Mouse (Mus musculus) layer of hippocampus, adult 9-11 months (tissue): Measurements from ENCODE around the gene Dglucy.

Experiments
- DNase-seq: peaks from one replicate; pipeline ENCODE4 v3.0.0; 2022

Gene Dglucy

DNA sequence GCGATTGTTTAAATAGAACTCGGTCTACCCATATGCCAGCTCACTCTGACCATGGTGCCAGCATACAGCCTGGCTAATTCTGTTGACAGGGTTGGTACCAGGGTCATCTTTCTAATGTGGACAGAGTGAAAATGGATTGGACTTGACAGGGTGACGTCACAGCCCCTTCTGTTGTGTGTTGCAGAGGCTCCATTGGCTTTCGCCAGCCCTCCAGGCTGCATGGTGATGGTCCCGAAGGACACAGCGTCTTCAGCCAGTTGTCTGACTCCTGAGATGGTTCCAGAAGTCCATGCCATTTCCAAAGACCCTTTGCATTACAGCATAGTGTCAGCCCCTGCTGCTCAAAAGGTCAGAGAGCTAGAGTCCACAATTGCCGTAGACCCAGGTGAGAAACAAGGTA lies 65.7 kb downstream of the Dglucy start:
- DNase-seq, result no peak

DNA sequence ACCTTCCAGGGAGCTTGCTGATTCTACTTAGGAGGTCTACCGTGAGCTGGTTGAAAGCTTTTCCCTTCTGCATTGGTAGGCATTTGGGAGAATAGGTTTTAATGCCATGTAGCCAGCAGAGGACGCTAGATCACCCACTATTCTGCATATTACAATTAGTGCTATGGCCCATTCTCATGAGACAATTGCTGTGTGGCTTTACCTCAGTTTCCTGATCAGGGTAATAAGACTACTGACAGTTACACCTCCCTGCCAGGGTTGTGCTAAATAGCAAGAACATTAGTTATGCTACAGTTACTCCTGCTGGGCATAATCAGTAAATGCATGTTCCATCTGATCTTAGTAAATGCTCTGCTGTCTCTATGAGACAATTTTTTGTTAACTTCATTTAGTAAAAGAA lies 67.0 kb downstream of the Dglucy start:
- DNase-seq, result no peak

GRCm38 (mm10) chr12:100846566-100846965 lies 67.7 kb downstream of the Dglucy start:
- DNase-seq, result no peak

- DNase-seq, result no peak
These were observed 68.7 kb downstream of the Dglucy start for GRCm38 (mm10) chr12:100847437-100848080.

- DNase-seq, result peak; percentile 68
These were observed 70.7 kb downstream of the Dglucy start for GRCm38 (mm10) chr12:100849421-100850138.

DNA sequence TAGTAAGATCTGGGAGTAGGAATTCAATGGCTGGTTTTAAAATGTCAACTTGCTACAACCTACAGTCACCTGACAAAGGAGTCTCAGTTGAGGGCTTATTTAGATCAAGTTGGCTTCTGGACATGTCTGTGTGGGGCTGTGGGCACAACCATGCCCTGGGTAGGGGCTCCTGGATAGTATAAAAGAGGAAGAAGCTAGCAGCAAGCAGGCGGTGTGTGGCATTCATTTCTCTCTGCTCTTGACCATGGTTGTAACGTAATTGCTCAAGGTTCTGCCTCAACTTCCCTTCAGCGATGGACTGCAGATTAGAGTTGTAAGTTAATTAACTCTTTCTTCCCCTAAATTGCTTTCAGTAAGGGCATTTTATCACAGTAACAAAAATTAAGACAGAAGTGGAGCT lies 73.5 kb downstream of the Dglucy start:
- DNase-seq, result no peak

- DNase-seq, result no peak
These were observed 77.5 kb downstream of the Dglucy start for GRCm38 (mm10) chr12:100856337-100856736.

GRCm38 (mm10) chr12:100857791-100858190 lies 78.9 kb downstream of the Dglucy start:
- no peak for DNase-seq

GRCm38 (mm10) chr12:100862272-100862671 lies 83.4 kb downstream of the Dglucy start:
- no peak for DNase-seq

DNA sequence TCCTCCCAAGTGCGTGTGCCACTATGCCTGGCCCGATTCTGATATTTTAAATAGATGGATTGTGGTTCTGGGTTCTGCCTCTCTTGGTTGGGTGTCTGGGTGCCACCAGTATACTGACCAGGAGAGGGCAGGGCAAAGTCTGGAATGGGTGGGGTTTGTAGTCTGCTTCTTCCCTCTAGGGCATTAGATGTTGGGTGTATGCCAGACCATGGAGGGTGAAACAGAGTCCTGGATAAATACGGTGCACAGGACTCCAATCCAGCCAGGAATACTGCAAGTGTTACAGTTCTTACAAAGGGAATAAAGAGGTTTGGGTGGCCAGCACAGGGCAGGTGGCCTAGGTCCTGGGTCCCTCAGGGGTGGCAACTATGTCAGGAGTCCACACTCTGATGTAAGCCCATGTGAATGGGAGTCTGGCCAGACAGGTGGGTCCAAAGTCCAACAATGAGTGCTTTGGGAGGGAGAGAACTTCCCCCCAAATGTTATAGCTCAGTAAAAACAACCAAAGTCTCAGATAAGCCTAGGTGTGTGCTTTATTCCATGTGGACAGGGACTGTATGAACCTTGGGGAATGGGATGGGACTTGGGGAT lies 84.1 kb downstream of the Dglucy start:
- DNase-seq, result no peak

DNA sequence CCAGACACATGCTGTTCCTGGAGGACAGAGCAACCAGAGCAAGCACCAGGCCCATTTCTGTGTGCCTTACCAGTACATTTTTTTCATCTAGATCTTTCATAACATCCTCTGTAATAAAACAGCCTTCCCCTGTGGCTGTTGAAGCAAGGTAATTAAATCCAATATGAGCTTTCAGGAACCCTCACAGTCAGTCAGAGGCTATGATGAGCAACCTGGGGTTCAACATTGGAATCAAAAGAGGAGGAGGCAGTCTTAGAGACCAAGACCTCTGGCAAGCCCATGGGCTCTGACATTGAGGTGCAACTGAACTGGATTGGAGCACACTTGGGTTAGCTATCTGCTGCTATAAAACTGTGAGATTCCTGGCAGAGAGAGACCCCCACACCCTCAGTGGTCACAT lies 86.2 kb downstream of the Dglucy start:
- no peak for DNase-seq

- no peak for DNase-seq
These were observed 86.7 kb downstream of the Dglucy start for GRCm38 (mm10) chr12:100865509-100866078.

- no peak for DNase-seq
These were observed 88.2 kb downstream of the Dglucy start for GRCm38 (mm10) chr12:100867097-100867496.

- peak; percentile 42 for DNase-seq
These were observed 89.3 kb downstream of the Dglucy start for GRCm38 (mm10) chr12:100868049-100868622.

GRCm38 (mm10) chr12:100871234-100871633 lies 92.4 kb downstream of the Dglucy start:
- DNase-seq, result no peak

DNA sequence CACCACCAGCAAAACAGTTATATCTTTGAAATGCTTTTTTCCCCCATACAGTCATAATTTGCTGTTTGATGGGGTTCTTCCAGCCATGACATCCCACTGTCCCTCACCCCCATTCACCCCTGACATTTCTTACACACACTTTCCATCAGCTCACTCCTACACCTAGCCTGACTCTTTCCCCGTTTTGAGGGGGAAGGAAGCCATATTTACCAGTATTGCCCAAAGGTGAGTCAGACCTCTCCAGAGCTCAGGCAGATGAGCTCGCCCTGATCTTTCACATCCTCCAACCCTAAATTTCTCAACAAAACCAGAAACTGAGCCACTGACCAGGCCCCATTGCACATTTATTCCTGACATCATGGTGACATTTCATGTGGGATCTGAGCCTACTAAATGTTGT lies 93.0 kb downstream of the Dglucy start:
- DNase-seq, result no peak

- DNase-seq, result no peak
These were observed 94.8 kb downstream of the Dglucy start for GRCm38 (mm10) chr12:100873612-100874011.

GRCm38 (mm10) chr12:100875553-100875952 lies 96.7 kb downstream of the Dglucy start:
- peak; percentile 79 for DNase-seq

GRCm38 (mm10) chr12:100875960-100876359 lies 97.1 kb downstream of the Dglucy start:
- DNase-seq, result no peak

- DNase-seq, result no peak
These were observed 99.1 kb downstream of the Dglucy start for GRCm38 (mm10) chr12:100877936-100878335.

- no peak for DNase-seq
These were observed 99.7 kb downstream of the Dglucy start for GRCm38 (mm10) chr12:100878556-100878955.

DNA sequence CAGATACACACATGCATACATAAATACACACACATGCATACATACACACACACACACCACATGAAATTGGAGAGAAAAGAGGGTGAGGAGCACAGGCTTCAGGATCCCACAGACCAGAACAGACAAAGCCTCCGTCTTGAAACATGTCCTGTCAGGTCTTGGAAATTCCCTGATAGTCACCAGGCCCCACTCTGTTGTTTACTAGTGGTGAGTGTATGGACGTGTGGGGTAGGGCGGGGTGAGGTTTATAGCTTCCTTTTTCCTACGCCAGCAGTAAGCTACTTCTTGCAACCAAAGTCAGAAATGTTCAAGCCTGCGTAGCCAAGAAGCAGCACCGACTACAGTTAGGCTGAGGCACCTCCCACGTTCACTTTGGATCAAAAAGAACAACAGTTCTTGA lies 104.3 kb downstream of the Dglucy start:
- DNase-seq, result no peak

DNA sequence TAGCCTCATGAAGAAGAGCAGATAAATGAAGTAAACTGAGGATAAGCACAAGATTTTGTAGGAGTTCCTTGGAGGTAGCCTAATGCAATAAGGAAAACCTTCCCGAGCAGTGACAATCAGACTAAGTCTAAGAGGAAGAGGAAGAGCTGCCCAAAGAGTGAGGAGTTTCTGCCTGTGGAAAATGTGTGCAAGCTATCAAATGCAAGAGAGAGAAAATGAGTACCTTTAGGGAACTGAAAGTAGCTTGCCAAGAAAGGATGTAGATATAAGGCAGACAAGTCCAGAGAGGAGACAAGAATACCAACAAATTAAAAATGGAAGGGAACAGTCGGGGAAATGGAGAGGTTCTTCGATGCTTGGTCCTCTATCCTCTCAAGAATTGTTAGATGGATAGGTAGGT lies 106.7 kb downstream of the Dglucy start:
- DNase-seq, result no peak

GRCm38 (mm10) chr12:100886877-100887276 lies 108.0 kb downstream of the Dglucy start:
- DNase-seq, result peak; percentile 46
